14 mouse cellular contexts compared by ENCODE assay signal in the genomic region with DNA sequence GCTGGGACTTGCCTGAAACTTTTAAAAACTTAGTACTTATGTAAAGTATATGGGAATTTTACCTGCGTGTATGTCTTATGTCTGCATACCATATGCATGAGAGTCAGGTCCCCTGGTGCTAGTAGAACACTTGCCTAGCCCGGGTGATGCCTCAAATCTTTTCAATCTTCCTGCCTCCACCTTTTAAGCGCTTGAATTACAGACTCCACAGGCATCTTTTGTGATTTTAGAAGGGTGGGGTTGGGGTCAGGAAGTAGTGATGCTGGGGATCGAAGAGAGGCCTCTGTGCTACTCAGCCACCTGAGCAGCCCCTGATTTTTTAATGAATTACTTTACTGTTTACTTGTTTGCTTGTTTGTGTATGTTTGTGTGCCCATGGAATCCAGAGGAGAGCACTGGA.
A peak's percentile ranks its signal among the peaks of the same experiment; 100 is the strongest.
DNase-seq lines count a peak whose midpoint lies in the region.
"Had no signal": no experiment of that assay in that cellular context is flagged by ENCODE, and none has a peak within 500 bp of the region (broad histone marks: within the 10 kb centered on the region; RNA-seq: fewer than 3 reads in every experiment).

No protein-coding gene starts in this region.

- DNase-seq in ES-CJ7 (ENCODE audit: low read depth, low spot score) (peak; percentile 94), R1 (ENCODE audit: low read depth, low spot score) (peak; percentile 96)
- no peak for DNase-seq in Muller cell, postnatal 12 days (ENCODE audit: inconsistent ontology term)
- DNase-seq in B cell, adult 2 months = no peak
- no peak for DNase-seq in urinary bladder, postnatal 36 days (ENCODE audit: low spot score in 2 of 2)
- DNase-seq: adrenal gland, adult 8-10 months; adrenal gland, postnatal 14 days; adrenal gland, postnatal 36 days; cerebellum, adult 11-12 months; cerebellum, adult 2 months; cerebellum, adult 9-10 months; cerebellum, postnatal 10 days; cerebellum, postnatal 25 days; forebrain, postnatal 0 days had no signal

Comparison
In these comparisons a context has a peak if more than half of its experiments do, and no peak if none do; other contexts are left out.
1. DNase-seq: peak in ES-CJ7 (single experiment) and R1 (single experiment); none in Muller cell, postnatal 12 days (single experiment), B cell, adult 2 months (0 of 2) and urinary bladder, postnatal 36 days (0 of 2).